Mouse (Mus musculus) lung, adult 2 months (tissue): ENCODE measurements around the gene Nos2. TPM values are rescaled to one million over a fixed set of nuclear protein-coding genes. Genes with fewer than 3 reads are reported as not detected.
A peak's percentile ranks its signal among the peaks of the same experiment; 100 is the strongest.

ENCODE experiments used
- DNase-seq: peaks from one replicate; pipeline ENCODE4 v3.0.0; 2022
- H3K4me1 ChIP-seq: fragments of 200-500 bp; 2 replicates; pipeline ENCODE4 v1.6.1; 2011; ENCODE audit warnings: low read length; ENCODE audit not compliant: control insufficient read depth, insufficient read depth
- H3K4me3 ChIP-seq: fragments of 200-500 bp; replicated peaks from 2 replicates; pipeline ENCODE3; 2011; ENCODE audit warnings: low read depth, mild to moderate bottlenecking, control low read depth, low read length; ENCODE audit errors: extremely low read depth
- CTCF ChIP-seq: fragments of 200-500 bp; IDR thresholded peaks from 2 replicates; pipeline ENCODE4 v1.5.1; 2011; ENCODE audit warnings: mild to moderate bottlenecking, low read length, control low read depth; ENCODE audit not compliant: insufficient read depth
- POLR2A ChIP-seq: fragments of 200-500 bp; IDR thresholded peaks from 2 replicates; pipeline ENCODE4 v1.6.1; 2011; ENCODE audit warnings: low read depth, mild to moderate bottlenecking, control low read depth, low read length, borderline replicate concordance; ENCODE audit errors: extremely low read depth
- WGBS: fragments of 180-500 bp; shearing (Covaris S2); methylation state at CpG from one replicate; pipeline ENCODE4 v1.1.7; 2018; 5-methylcytosine and 5-hydroxymethylcytosine counted together
- polyA plus RNA-seq: library from polyadenylated mRNA; depleted of rRNA; stranded (reverse); fragments of >200 nt; gene quantifications from 2 replicates; pipeline ENCODE4 v1.2.3, GENCODE M21; 2012

The Nos2 gene
- polyA plus RNA-seq, 1 experiment, result 4.0 TPM

DNA sequence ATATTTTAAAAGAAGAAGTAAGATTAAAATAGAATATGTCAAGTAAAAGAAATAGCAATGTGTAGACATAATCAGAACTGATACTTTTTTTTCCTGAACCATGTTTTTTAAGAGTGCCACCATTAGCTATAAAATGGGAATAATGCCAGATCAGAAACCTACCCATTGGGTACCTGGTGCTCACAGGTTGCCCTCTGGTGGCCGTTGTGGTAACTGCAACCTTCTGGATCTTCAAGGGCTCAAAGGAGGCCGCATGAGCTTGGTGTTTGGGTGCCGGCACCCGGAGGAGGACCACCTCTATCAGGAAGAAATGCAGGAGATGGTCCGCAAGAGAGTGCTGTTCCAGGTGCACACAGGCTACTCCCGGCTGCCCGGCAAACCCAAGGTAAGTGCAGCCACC lies 35.7 kb downstream of the Nos2 start:
- peak; percentile 77 for DNase-seq
- WGBS, result 9% methylated on average over 7 of the region's 7 CpGs

DNA sequence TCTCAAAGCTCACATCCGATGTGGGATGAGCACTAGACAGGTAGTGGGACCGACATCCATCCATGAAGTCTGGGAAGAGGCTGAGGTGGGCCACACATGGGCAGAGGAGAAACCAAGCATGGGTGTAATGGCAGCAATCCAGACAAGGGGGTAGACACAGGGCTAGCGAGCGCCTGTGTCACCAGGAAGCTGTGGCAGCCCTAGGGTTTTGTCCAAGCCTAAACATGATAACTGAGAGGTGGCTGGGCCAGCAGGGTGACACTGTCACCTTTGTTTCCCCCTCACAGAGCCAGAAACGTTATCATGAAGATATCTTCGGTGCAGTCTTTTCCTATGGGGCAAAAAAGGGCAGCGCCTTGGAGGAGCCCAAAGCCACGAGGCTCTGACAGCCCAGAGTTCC lies 38.8 kb downstream of the Nos2 start:
- WGBS, result 62% methylated on average over 8 of the region's 8 CpGs
- no peak for DNase-seq
- H3K4me3 ChIP-seq, result no peak overlapping the region
- no peaks in the 10 kb centered on the region for H3K4me1 ChIP-seq
- TF ChIP-seq CTCF, result no peak
- TF ChIP-seq POLR2A, result no peak

More for the DNA sequence above, 35.7 kb downstream of the Nos2 start:
- Histone ChIP-seq H3K4me1 (no peaks in the 10 kb centered on the region), H3K4me3 (no peak overlapping the region)
- TF ChIP-seq POLR2A (no peak), CTCF (peak; percentile 86)

- peak; percentile 12 for DNase-seq
- Histone ChIP-seq H3K4me3 (no peak overlapping the region), H3K4me1 (no peaks in the 10 kb centered on the region)
- WGBS, result 62% methylated on average over 5 of the region's 5 CpGs
- peak; percentile 55 for TF ChIP-seq CTCF
- TF ChIP-seq POLR2A, result no peak
Observed at GRCm38 (mm10) chr11:78959841-78960520, 39.4 kb downstream of the Nos2 start.

DNA sequence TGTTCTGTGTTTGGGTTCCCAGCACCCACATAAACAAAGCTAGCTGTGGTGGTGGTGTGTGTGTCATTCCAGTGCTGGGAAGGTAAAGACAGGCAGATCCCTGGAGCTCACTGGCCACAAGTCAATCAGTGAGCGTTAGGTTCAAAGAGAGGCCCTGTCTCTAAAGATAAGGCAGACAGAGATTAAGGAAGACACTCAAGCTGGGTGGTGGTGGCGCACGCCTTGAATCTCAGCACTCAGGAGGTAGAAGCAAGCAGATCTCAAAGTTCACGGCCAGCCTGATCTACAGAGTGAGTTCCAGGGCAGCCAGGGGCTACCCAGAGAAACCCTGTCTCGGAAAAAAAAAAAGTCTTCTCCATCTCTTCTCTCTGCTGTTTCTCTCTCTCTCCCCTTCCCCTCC lies 40.6 kb downstream of the Nos2 start:
- TF ChIP-seq CTCF, result no peak
- no peak for TF ChIP-seq POLR2A
- no peak for DNase-seq
- Histone ChIP-seq H3K4me3 (no peak overlapping the region), H3K4me1 (no peaks in the 10 kb centered on the region)
- 62% methylated on average over 5 of the region's 5 CpGs for WGBS

DNA sequence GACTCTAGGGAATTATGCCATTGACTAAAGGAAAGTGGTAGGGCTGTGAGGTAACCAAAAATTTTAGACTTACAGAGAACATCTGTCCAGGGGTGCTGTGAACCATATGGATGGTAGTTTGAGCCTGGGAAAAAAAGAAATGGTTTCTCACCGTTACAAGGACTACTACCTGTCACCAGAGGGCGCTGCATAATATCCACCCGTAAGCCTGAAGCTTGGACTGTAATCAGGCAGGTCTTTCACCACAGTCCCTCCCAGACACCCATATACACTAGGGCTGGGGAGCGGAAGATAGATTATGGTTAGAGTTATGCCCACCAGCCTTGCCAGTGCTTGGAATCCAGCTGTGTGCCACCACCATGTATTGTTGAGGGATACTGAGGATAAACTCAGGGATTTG lies 46.8 kb downstream of the Nos2 start:
- peak; percentile 46 for TF ChIP-seq CTCF
- no peak for TF ChIP-seq POLR2A
- Histone ChIP-seq H3K4me1 (peaks cover 3% of the 10 kb centered on the region), H3K4me3 (no peak overlapping the region)
- DNase-seq, result no peak
- 23% methylated on average over 4 of the region's 4 CpGs for WGBS

DNA sequence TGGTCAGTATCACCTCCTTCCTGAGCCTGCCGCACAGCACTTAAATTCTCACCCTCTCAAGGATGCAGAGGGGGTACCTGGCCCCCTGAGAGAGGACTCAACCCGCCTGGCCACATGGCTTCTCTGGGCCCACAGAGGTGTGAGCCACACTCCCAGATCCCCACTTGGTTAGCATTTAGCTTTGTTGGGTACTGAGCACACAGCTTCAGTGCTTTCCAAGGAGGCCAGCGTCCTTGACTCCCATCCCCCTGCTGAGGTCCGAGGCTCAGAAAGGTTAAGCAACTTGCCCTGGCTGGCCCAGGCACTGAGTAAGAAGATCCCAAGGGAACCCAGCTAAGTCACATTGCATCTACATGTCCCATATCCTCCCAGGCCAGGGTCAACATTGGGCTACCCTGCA lies 47.5 kb downstream of the Nos2 start:
- Histone ChIP-seq H3K4me1 (peaks cover 3% of the 10 kb centered on the region), H3K4me3 (no peak overlapping the region)
- WGBS, result 83% methylated on average over 4 of the region's 4 CpGs
- DNase-seq, result no peak
- no peak for TF ChIP-seq CTCF
- TF ChIP-seq POLR2A, result no peak

GRCm38 (mm10) chr11:78971096-78971495 lies 50.5 kb downstream of the Nos2 start:
- no peak for DNase-seq
- WGBS, result 86% methylated on average over 8 of the region's 8 CpGs
- H3K4me3 ChIP-seq, result no peak overlapping the region
- peaks cover 5% of the 10 kb centered on the region for H3K4me1 ChIP-seq
- TF ChIP-seq POLR2A (no peak), CTCF (no peak)

- DNase-seq, result no peak
- H3K4me1 ChIP-seq, result peaks cover 5% of the 10 kb centered on the region
- no peak for TF ChIP-seq CTCF
- no peak for TF ChIP-seq POLR2A
- H3K4me3 ChIP-seq, result no peak overlapping the region
- 96% methylated on average over 3 of the region's 3 CpGs for WGBS
Observed at GRCm38 (mm10) chr11:78971746-78972145, 51.2 kb downstream of the Nos2 start.

- TF ChIP-seq POLR2A, result no peak
- no peak for TF ChIP-seq CTCF
- Histone ChIP-seq H3K4me1 (peaks cover 5% of the 10 kb centered on the region), H3K4me3 (no peak overlapping the region)
- 58% methylated on average over 6 of the region's 6 CpGs for WGBS
- no peak for DNase-seq
Observed at GRCm38 (mm10) chr11:78972328-78972727, 51.7 kb downstream of the Nos2 start.

- no peak overlapping the region for H3K4me3 ChIP-seq
- 45% methylated on average over 8 of the region's 8 CpGs for WGBS
- no peak for DNase-seq
- TF ChIP-seq CTCF (no peak), POLR2A (no peak)
- peaks cover 3% of the 10 kb centered on the region; the same call in 1 of the 2 replicates for H3K4me1 ChIP-seq
Observed at GRCm38 (mm10) chr11:78972811-78973351, 52.3 kb downstream of the Nos2 start.
